Mouse (Mus musculus): ENCODE data around the gene Rybp. TPM values are rescaled to one million over a fixed set of nuclear protein-coding genes. Genes with fewer than 3 reads are reported as not detected.

Rybp gene
- polyA plus RNA-seq, 2 experiments = 17.2 to 59.0 TPM

DNA sequence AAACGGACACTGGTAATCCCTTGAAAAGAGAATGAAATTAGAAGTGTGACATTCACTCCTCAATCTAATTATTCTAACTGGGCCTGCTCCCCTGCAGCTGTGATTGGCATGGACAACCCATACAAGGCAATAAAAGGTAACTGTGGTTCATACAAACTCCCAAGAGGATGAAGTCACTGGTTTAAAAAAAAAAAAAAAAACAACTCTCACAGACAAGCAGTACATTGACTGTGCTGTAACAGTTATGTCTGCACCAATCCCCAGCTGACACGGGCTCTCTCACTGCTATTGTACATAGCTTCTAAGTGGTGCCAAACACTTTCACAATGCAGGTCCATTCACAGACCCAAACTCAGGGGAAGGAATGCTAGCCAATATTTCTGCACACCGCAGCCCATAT lies 53.8 kb downstream of the Rybp start:
- no peak for DNase-seq (ENCODE audit: low spot score)
- peak; percentile 77 for ATAC-seq (ENCODE audit: low FRiP score, low read depth)
- WGBS = 41% methylated on average over 3 of the region's 3 CpGs
- Histone ChIP-seq H3K4me1 (ENCODE audit: control insufficient read depth, insufficient read depth, low read length) (peaks cover 22% of the 10 kb centered on the region), H3K27me3 (ENCODE audit: control insufficient read depth, insufficient read depth, low read length) (no peaks in the 10 kb centered on the region), H3K36me3 (ENCODE audit: control insufficient read depth, insufficient read depth, low read length) (peaks cover 7% of the 10 kb centered on the region; the same call in 1 of the 2 replicates), H3K27ac (replicated peaks; ENCODE audit: low read depth, low read length) (no peak overlapping the region), H3K4me2 (replicated peaks; ENCODE audit: low read depth, low read length, severe bottlenecking) (no peak overlapping the region), H3K4me3 (replicated peaks; ENCODE audit: low read length) (no peak overlapping the region), H3K9ac (ENCODE audit: low read depth, low read length, severe bottlenecking) (no peak overlapping the region), H3K9me3 (ENCODE audit: control insufficient read depth, low read length) (no peaks in the 10 kb centered on the region)
- no peak for TF ChIP-seq POLR2A (IDR thresholded peaks at IDR 0.05; ENCODE audit: borderline replicate concordance, extremely low read depth, insufficient read depth, insufficient read length)

DNA sequence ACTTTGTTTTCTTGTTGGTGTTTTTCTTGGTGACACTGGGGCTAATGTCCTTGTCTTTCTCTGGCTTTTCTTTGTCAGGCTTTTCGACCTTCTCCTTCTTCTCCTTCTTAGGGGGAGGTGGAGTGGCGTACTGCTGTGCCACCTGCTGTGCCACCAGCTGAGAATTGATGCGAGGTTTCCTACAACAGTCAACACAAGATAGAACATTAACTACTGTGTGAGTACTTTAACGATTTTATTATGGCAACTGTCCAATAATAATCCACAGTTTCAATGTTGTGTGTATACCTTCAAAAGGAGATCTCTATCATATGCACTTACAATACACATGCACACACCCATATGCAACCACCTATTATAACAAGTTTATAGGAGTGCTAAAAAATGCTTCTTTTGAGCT lies 54.2 kb downstream of the Rybp start:
- no peak overlapping the region for H3K9ac ChIP-seq (ENCODE audit: low read depth, low read length, severe bottlenecking)
- WGBS = 58% methylated on average over 4 of the region's 4 CpGs
- H3K36me3 ChIP-seq (ENCODE audit: control insufficient read depth, insufficient read depth, low read length) = peaks cover 8% of the 10 kb centered on the region
- no peaks in the 10 kb centered on the region for H3K27me3 ChIP-seq (ENCODE audit: control insufficient read depth, insufficient read depth, low read length)
- no peak overlapping the region for H3K27ac ChIP-seq (replicated peaks; ENCODE audit: low read depth, low read length)
- DNase-seq (ENCODE audit: low spot score) (no peak), ATAC-seq (ENCODE audit: low FRiP score, low read depth) (no peak)
- H3K9me3 ChIP-seq (ENCODE audit: control insufficient read depth, low read length) = no peaks in the 10 kb centered on the region
- H3K4me2 ChIP-seq (replicated peaks; ENCODE audit: low read depth, low read length, severe bottlenecking) = no peak overlapping the region
- no peak overlapping the region for H3K4me3 ChIP-seq (replicated peaks; ENCODE audit: low read length)
- peaks cover 22% of the 10 kb centered on the region for H3K4me1 ChIP-seq (ENCODE audit: control insufficient read depth, insufficient read depth, low read length)
- no peak for TF ChIP-seq POLR2A (IDR thresholded peaks at IDR 0.05; ENCODE audit: borderline replicate concordance, extremely low read depth, insufficient read depth, insufficient read length)

DNA sequence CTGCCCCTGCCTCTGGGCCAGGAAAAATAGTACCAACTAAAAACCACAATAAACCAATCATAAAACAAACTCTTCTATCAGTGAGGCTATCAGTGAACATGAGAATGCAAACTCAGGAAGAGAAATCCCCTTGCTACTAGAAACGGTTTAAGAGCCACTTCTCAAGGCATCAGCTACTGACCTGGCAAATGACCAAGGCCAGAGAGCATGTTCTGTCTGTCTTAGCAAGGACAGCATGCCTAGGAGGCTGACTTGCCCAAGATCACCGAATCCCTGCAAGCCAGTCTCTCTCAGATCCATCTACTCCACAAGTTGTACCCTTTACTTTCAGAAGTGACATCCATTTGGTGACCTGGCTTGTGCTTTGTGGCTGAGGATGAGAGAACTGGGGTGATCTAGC lies 61.1 kb downstream of the Rybp start:
- WGBS = 62% methylated on average over 2 of the region's 2 CpGs
- no peak for DNase-seq (ENCODE audit: low spot score)

DNA sequence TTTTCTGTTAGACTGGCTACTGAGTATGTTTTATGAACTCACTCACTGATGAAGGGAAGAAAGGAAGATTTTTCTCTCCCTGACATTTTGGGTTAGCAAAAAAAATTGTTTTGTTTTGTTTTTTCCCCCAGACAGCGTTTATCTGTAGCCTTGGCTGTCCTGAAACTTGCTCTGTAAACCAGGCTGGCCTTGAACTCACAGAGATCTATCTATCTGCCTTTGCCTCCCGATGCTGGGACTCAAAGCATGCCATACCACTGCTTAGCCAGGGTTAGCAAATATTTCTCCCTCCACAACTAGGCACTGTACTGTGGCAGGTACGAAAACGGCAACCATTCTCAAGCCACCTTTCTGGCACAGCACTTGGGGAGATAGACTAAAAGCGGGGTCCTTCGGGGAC lies 63.4 kb downstream of the Rybp start:
- Histone ChIP-seq H3K4me3 (replicated peaks; ENCODE audit: low read length) (no peak overlapping the region), H3K9ac (ENCODE audit: low read depth, low read length, severe bottlenecking) (no peak overlapping the region), H3K4me1 (ENCODE audit: control insufficient read depth, insufficient read depth, low read length) (peaks cover 29% of the 10 kb centered on the region), H3K27ac (replicated peaks; ENCODE audit: low read depth, low read length) (no peak overlapping the region), H3K9me3 (ENCODE audit: control insufficient read depth, low read length) (no peaks in the 10 kb centered on the region), H3K27me3 (ENCODE audit: control insufficient read depth, insufficient read depth, low read length) (no peaks in the 10 kb centered on the region), H3K4me2 (replicated peaks; ENCODE audit: low read depth, low read length, severe bottlenecking) (no peak overlapping the region), H3K36me3 (ENCODE audit: control insufficient read depth, insufficient read depth, low read length) (peaks cover 9% of the 10 kb centered on the region)
- no peak for ATAC-seq (ENCODE audit: low FRiP score, low read depth)
- 91% methylated on average over 6 of the region's 6 CpGs for WGBS
- DNase-seq (ENCODE audit: low spot score) = no peak
- TF ChIP-seq POLR2A (IDR thresholded peaks at IDR 0.05; ENCODE audit: borderline replicate concordance, extremely low read depth, insufficient read depth, insufficient read length) = no peak

More for the DNA sequence above, 61.1 kb downstream of the Rybp start:
- H3K4me2 ChIP-seq (replicated peaks; ENCODE audit: low read depth, low read length, severe bottlenecking) = no peak overlapping the region
- no peak for ATAC-seq (ENCODE audit: low FRiP score, low read depth)
- no peak for TF ChIP-seq POLR2A (IDR thresholded peaks at IDR 0.05; ENCODE audit: borderline replicate concordance, extremely low read depth, insufficient read depth, insufficient read length)
- no peaks in the 10 kb centered on the region for H3K9me3 ChIP-seq (ENCODE audit: control insufficient read depth, low read length)
- H3K27me3 ChIP-seq (ENCODE audit: control insufficient read depth, insufficient read depth, low read length) = no peaks in the 10 kb centered on the region
- H3K4me1 ChIP-seq (ENCODE audit: control insufficient read depth, insufficient read depth, low read length) = peaks cover 6% of the 10 kb centered on the region
- no peak overlapping the region for H3K27ac ChIP-seq (replicated peaks; ENCODE audit: low read depth, low read length)
- peaks cover 9% of the 10 kb centered on the region for H3K36me3 ChIP-seq (ENCODE audit: control insufficient read depth, insufficient read depth, low read length)
- H3K4me3 ChIP-seq (replicated peaks; ENCODE audit: low read length) = no peak overlapping the region
- H3K9ac ChIP-seq (ENCODE audit: low read depth, low read length, severe bottlenecking) = no peak overlapping the region

DNA sequence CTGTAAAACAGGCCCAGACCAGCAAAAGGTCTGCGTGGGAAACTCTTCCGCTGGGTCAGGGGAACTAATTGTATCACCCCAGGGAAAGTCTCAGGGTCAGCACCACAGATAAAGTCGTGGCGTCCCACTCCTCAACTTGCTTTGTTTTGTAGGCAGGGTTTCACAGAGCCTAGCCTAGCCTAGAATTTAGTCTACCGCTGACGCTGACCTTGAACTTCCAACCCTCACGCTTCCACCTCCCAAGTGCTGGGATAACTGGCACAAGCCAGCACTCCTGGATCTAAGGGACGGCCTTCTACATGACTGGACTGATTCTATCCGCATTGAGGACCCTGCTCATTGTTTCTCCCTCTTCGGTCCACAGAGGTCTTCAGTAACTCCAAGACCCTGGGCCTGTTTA lies 63.9 kb downstream of the Rybp start:
- no peak overlapping the region for H3K4me2 ChIP-seq (replicated peaks; ENCODE audit: low read depth, low read length, severe bottlenecking)
- H3K27ac ChIP-seq (replicated peaks; ENCODE audit: low read depth, low read length) = no peak overlapping the region
- no peaks in the 10 kb centered on the region for H3K9me3 ChIP-seq (ENCODE audit: control insufficient read depth, low read length)
- peaks cover 34% of the 10 kb centered on the region for H3K4me1 ChIP-seq (ENCODE audit: control insufficient read depth, insufficient read depth, low read length)
- no peak overlapping the region for H3K4me3 ChIP-seq (replicated peaks; ENCODE audit: low read length)
- ATAC-seq (ENCODE audit: low FRiP score, low read depth) (no peak), DNase-seq (ENCODE audit: low spot score) (no peak)
- H3K36me3 ChIP-seq (ENCODE audit: control insufficient read depth, insufficient read depth, low read length) = peaks cover 9% of the 10 kb centered on the region
- H3K9ac ChIP-seq (ENCODE audit: low read depth, low read length, severe bottlenecking) = no peak overlapping the region
- WGBS = 82% methylated on average over 10 of the region's 10 CpGs
- no peak for TF ChIP-seq POLR2A (IDR thresholded peaks at IDR 0.05; ENCODE audit: borderline replicate concordance, extremely low read depth, insufficient read depth, insufficient read length)
- H3K27me3 ChIP-seq (ENCODE audit: control insufficient read depth, insufficient read depth, low read length) = no peaks in the 10 kb centered on the region

DNA sequence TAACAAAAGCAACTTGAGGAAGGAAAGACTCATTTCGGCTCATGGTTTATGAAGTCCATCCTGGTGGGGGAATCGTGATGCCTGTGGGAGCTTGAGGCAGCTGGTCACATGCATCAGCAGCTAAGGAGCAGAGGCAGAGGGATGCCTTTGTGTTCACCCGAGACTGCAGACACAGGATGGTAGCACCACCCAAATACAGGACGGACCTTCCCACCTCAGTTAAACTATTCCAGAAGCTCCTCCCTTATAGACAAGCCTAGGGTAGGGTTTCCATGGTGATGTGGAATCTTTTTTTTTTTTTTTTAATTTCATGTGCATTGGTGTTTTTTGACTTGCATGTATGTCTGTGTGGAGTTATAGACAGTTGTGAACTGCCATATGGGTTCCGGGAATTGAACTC lies 64.4 kb downstream of the Rybp start:
- H3K27me3 ChIP-seq (ENCODE audit: control insufficient read depth, insufficient read depth, low read length) = no peaks in the 10 kb centered on the region
- peaks cover 7% of the 10 kb centered on the region for H3K36me3 ChIP-seq (ENCODE audit: control insufficient read depth, insufficient read depth, low read length)
- H3K4me3 ChIP-seq (replicated peaks; ENCODE audit: low read length) = no peak overlapping the region
- H3K9ac ChIP-seq (ENCODE audit: low read depth, low read length, severe bottlenecking) = no peak overlapping the region
- 88% methylated on average over 5 of the region's 5 CpGs for WGBS
- ATAC-seq (ENCODE audit: low FRiP score, low read depth) (no peak), DNase-seq (ENCODE audit: low spot score) (no peak)
- H3K4me1 ChIP-seq (ENCODE audit: control insufficient read depth, insufficient read depth, low read length) = peaks cover 39% of the 10 kb centered on the region
- no peak overlapping the region for H3K4me2 ChIP-seq (replicated peaks; ENCODE audit: low read depth, low read length, severe bottlenecking)
- H3K9me3 ChIP-seq (ENCODE audit: control insufficient read depth, low read length) = no peaks in the 10 kb centered on the region
- H3K27ac ChIP-seq (replicated peaks; ENCODE audit: low read depth, low read length) = no peak overlapping the region
- no peak for TF ChIP-seq POLR2A (IDR thresholded peaks at IDR 0.05; ENCODE audit: borderline replicate concordance, extremely low read depth, insufficient read depth, insufficient read length)

All from limb, embryonic 14.5 days (tissue).